Mouse (Mus musculus) spleen, embryonic (tissue): ENCODE measurements around the gene 1810010D01Rik.

Experiments
- CTCF ChIA-PET: fragments of 350-600 bp; sonication (Branson Sonifier 250); formaldehyde crosslinking; loops from one replicate; lab custom pipeline; 2022; lab: Charles Lee

1810010D01Rik gene

GRCm38 (mm10) chr7:145208006-145208405 lies at the start of gene 1810010D01Rik:
1810010D01Rik (minus strand) TSS chr7:145208119.
- CTCF ChIA-PET: no interaction called here

DNA sequence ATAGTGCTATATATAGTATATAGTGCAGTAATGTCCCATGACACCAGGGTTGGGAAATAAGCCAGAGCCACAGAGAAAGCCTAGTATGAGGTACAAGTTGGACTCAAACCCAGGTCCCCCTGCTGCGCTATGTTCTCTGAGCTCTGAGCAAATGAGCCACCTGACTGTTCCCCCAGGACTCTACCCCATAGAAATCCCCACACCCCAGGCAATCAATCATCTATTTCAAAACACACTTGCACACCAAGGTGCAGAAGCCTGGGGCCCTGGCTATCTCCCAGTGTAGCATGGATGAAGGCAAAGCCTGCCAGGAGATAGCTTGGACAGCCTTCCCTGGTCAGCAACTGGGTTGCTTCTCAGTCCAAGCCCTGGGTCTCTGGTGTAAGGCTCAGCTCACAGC lies 48.2 kb upstream of the 1810010D01Rik start:
- CTCF ChIA-PET: no interaction called here

DNA sequence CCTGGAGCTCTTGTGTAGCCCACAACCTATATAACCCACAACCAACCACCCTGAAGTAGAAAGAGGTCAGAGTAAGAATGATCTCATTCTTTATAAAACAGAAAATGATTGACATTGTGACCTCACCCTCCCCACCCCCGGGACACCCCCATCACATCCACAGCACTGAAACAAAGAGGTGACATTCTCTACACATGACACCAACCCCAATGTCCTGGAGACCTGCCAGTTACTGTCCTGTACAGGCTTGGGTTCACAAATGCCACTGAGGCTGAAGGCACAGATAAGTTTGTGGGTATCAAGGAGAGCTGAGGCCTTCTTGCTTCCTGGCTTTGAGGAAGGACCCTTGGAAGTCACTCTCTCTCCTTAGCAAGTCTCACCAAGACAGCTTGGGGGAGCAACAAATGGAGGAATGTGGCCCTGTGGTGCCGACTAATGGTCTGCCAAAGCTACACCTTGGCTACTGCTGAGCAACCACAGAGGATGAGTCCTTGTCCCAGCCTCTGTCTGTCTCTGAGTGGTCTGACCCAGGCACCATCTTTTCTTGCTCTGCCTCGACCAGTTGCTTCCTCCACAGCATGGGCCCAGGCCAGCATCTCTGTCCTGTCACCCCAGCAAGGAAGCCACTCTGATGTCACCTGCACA lies 46.2 kb upstream of the 1810010D01Rik start:
- CTCF ChIA-PET: no interaction called here

- CTCF ChIA-PET: interaction anchor here (0.6 kb wide), 1 partner anchor 317 kb away, joined by 4 read pairs; no protein-coding TSS in a partner anchor
These were observed 45.0 kb upstream of the 1810010D01Rik start for GRCm38 (mm10) chr7:145252715-145253476.

DNA sequence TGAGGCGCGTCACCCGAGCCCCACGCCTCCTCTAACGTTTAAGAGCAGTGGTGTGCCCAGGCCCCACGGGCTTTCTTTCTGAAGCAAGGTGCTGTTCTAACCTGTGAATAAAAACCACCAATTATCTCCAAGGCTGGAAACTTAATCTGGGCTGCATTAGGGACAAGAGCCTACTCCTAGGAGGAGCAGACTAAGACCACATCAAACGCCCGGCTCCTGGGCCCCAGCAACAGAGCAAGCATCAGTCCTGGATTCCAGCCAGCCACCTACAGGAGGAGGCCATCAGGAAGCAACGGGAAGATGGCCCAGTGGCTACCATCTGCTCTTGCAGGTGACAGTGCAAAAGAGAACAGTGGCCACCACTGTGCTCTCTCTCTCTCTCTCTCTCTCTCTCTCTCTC lies 42.3 kb upstream of the 1810010D01Rik start:
- CTCF ChIA-PET: no interaction called here

DNA sequence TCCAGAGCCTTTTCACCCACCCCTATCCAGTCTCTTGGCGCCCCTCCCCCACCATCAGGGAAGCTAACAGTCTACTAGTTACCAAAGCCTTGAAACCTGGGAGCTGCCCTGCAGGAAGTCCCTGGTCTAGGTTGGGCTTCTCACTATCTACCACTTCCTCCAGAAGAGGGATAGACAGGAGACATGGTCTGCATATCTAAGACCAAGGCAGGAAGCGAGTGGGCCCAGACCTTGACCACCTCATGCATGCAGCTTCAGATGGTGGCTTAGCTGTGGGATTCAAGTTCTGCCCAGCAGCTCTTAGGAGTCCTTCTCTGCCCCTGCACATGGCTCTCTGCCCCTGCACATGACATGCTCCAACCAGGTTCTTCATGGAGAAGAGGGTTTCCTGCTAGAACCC lies 41.0 kb upstream of the 1810010D01Rik start:
- CTCF ChIA-PET: no interaction called here

DNA sequence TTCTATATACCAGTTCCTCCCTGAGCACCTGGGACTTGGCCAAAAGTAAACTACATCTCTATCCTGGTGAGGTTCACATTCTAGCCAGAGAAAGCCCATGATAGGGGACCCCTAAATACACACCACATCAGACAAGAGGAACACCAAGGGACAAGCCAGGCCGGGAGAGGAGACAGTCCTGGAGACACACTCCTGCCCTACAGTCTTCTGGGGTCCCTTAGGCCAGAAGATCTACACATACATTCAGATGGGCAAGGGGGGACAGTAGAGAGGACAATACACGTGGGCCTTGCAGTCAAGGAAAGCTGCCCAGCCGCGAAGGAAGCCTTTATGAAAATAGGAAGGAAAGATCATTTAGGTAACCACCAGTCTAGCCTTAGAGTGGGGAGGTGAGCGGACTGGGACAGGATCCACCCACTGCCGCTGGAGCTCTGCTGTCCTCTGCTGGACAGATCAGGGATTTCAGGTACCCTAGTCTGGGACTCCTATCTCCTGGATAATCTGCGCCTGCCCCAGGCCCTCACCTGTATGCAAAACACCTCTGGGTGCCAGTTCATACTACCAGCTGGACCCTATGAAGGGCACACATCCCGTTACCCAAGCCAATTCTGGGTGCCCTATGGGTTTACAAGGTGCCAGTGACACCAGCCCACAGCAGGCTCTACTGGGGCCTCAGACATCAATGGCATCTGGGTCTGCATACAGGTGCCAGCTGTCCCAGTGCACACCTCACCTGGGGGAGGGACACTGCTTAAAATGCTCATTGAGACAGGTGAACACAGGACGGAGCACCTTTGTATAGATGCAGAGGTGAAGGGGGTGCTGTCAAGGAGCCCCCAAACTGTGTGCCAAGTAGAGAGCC lies 35.2 kb upstream of the 1810010D01Rik start:
- CTCF ChIA-PET: interaction anchor here (0.9 to 1.1 kb wide), 2 partner anchors 304 to 306 kb away, joined by 3 read pairs; no protein-coding TSS in a partner anchor

DNA sequence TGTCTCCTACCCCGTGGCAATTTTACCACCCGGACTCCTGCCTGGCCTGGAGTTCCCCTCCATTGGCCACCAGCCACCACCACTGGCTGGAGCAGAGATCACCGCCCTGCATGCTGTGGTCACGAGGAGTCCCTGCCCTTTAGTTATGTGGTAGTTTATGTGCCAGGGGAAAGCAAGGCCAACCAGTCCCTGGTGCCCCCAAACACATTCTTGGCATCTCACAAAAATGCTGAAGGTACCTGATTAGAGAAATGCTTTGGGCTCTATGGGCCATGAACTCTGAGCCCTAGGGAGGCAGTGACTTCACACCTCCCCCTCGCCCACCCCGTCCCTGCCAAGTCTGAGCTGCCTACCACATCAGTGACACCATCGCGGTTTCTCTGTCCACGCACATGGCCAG lies 34.1 kb upstream of the 1810010D01Rik start:
- CTCF ChIA-PET: no interaction called here

DNA sequence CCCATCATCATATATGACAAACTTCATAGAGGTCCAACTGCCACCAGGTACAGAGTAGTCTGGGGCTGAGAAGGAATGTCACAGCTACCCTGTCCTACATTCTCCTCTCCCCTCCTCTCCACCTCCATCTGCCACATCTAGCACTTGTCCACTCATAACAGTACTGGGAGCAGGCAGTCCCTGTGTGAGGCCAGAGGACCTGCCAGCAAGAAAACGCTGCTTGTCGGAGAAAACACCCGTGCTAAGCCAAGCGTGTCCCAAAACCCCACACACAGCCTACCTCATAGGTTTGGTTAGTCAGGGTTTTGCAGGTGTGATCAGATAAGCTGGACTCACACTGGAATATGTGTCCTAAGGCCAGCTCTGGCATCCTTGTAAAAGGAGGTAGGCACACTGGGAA lies 33.0 kb upstream of the 1810010D01Rik start:
- CTCF ChIA-PET: no interaction called here

DNA sequence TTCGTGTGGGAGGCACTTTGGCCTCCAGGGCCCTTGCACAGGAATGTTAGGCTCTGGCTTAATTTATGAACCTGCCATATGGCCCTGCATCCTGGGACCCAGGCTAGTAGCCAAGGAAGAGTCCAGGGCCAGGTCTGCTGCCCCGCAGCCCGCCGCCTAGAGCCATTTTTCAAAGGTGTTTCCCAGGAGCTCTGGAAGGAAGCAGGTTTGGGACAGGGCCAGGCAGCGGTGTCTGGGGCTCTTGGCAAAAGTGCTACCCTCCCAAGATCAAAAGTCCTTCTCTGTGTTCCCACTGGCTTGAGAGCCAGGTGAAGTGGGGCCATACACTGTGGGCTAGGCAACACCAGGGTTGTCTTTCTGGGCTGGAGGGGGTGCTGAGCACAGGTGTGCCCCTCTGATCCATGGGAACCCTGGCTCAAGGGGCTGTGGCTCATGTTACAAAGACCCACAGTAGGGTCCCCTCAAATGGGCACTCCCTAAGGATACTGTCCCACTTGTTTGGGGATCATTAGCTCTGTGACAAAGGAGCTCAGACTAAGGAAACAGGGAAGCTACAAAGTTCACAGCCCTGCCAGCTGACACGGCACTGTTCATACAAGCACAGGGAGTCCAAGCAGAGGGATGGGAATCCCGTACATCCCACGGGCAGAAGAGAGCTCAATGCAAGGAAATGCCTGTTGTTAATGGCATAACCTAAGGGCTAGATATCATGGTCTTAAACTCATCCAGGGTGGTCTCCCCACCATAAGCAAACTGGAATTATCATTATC lies 32.0 kb upstream of the 1810010D01Rik start:
- CTCF ChIA-PET: no interaction called here

DNA sequence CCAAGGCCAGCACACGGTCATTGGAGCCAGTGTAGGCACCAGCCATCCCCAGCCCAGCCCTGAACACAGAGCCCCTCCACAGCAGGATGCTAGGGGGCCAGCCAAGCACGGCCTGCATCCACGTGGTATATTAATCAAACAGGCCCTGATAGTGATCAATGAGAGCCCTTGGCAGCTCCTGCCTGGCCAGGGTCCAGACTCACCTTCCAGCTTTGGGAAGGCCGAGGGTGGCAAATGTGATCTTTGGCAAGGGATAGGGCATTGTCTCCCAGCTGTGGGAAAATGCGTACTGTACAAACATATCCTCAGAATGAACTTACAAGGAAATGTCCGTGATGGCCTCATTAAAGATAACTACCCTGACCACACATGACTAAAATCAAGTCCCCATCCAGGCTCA lies 31.2 kb upstream of the 1810010D01Rik start:
- CTCF ChIA-PET: no interaction called here

DNA sequence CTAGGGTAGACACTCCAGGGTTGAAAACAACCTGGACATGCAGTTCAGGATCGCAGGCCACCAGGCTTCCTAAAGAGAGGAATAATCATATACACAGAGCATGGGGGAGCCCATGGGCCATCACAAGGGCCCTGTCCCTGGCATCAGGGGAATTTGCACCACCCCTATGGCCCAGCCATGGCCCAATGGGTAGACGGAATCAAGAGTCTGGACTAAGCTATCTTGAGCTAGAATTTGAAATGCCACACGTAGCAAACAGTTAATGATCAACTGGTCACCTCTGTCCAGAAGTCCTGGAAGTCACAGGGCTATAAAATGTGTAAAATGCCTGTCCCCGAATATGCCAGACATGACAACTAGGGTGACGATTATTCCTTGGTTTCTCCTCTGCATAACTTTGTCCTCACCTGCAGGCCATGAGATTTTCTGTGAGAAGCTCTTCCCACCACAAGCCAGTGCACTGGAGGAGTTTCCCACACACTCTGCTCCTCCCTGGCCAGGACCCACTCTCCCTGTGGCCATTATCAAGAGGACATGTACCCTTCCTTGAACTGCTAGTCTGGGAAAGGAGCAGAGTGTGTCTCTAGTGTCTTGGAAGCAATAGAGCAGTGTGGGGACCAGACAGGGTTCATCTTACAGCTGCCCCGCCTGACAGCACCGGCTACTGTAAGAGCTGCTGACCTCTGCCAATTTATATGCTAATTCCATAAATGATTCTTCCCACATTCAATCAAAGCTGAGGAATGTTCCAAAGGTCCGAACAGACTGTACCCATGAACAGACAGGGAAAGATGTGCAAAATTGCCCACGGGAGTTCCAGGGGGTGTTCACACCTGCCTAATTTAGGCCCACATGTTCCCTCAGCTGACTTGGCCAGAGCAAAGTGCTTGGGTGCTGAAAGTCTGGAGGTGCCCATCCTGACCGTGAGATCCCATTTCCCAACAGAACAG lies 27.2 kb upstream of the 1810010D01Rik start:
- CTCF ChIA-PET: no interaction called here

DNA sequence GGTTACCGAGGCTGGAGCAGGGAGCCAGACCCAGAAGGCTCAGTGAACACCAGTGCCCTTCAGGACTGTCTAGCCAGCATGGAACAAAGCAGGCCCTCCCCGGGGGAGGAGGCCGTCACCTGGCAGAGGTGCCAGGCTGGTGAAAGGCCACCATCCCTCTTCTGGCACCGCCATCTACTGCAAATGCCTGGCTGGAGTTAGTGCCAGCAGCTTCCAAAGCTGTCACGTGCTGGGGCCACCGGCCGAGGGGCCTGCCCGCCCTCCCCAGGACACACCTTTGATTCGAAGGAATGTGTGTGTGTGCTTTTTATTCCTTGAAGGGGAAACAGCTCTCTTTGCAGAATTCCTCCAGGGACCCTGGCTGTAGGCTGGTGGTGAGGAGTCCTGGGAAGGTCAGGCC lies 23.7 kb upstream of the 1810010D01Rik start:
- CTCF ChIA-PET: no interaction called here

- CTCF ChIA-PET: no interaction called here
These were observed 18.7 kb upstream of the 1810010D01Rik start for GRCm38 (mm10) chr7:145226641-145227040.

GRCm38 (mm10) chr7:145225626-145226025 lies 17.7 kb upstream of the 1810010D01Rik start:
- CTCF ChIA-PET: no interaction called here

- CTCF ChIA-PET: no interaction called here
These were observed 14.1 kb upstream of the 1810010D01Rik start for GRCm38 (mm10) chr7:145221841-145222689.

DNA sequence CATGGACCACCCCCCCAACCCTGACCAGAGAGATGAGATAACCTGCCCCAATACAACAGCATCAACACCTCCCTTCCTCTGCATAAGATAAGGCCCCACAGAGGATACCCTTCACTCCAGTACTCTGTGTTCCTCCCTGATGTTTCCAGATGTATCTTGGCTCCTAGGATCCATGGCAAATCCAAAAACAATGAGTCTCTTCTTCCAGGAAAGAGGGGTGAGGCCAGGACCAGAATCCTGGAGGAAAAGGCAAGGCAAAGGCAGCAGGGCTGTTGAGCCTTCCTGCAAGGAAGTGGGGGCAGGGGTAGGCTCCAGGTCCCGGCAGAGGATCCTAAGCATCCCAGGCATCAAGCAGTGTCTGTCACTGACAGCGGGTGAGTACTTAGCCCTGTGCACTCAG lies 13.4 kb upstream of the 1810010D01Rik start:
- CTCF ChIA-PET: no interaction called here

DNA sequence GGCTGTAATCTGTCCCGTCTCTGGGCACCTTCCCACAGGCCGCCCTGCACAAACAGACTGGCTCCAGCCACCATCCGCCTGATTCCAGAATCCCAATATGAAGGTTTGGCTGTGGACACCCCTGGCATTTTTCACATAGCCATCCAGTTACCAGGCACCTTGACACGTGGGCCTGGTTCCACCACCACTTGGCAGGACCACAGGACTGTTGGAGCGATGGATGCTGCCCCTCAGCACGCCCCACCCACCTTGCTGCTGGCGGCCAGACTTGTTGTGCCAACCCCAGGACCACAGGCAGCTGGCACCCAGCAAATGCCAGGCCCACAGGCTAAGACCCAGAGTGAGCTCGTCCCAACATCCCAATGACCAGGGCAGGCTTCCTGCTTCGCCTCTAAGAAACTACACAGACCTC lies 11.5 kb upstream of the 1810010D01Rik start:
- CTCF ChIA-PET: no interaction called here

DNA sequence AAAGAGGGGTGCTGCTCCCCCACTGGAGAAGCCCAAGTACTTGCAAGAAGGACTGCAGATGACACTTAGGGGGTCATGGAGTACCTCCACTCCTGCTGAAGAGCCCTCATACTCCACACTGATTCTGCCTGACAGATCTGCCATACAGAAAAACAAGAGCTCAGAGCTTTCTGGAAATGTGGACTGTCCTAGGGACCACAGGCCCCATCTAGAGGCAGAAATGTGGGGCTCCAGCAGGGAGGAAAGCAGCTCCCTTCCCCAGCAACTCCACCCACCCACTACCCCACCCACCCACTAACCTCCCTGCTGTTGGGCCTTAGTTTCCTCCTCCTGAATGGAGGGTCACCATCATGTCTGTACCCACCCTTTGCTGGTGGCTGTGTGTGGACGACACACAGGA lies 8.7 kb upstream of the 1810010D01Rik start:
- CTCF ChIA-PET: no interaction called here
